Mouse (Mus musculus): Measurements from ENCODE around the gene Vgll4. TPM values are rescaled to one million over a fixed set of nuclear protein-coding genes. Genes with fewer than 3 reads are reported as not detected.

The Vgll4 gene
- polyA plus RNA-seq, 1 experiment from 2014 or later = 73.1 TPM

- Histone ChIP-seq H3K9me3 (ENCODE audit: control insufficient read depth, low read length) (no peaks in the 10 kb centered on the region), H3K9ac (ENCODE audit: low read length) (no peak overlapping the region), H3K36me3 (ENCODE audit: control insufficient read depth, insufficient read depth, low read length) (no peaks in the 10 kb centered on the region), H3K4me1 (replicated peaks; ENCODE audit: control insufficient read depth, insufficient read depth, low read length) (no peaks in the 10 kb centered on the region), H3K4me2 (ENCODE audit: low read depth, low read length, severe bottlenecking) (no peak overlapping the region), H3K27me3 (ENCODE audit: control insufficient read depth, insufficient read depth, low read length) (no peaks in the 10 kb centered on the region), H3K4me3 (ENCODE audit: low read depth, low read length) (no peak overlapping the region), H3K27ac (ENCODE audit: low read depth, low read length) (no peak overlapping the region)
- WGBS = 66% methylated on average over 3 of the region's 3 CpGs
- no peak for DNase-seq (ENCODE audit: low spot score)
- ATAC-seq (replicated peaks; ENCODE audit: low FRiP score) = no peak
These were observed 18.8 kb upstream of the Vgll4 start for GRCm38 (mm10) chr6:114988619-114988980.

GRCm38 (mm10) chr6:114987966-114988618, 18.3 kb upstream of the Vgll4 start:
- Histone ChIP-seq H3K4me2 (ENCODE audit: low read depth, low read length, severe bottlenecking) (no peak overlapping the region), H3K9ac (ENCODE audit: low read length) (no peak overlapping the region), H3K4me1 (replicated peaks; ENCODE audit: control insufficient read depth, insufficient read depth, low read length) (no peaks in the 10 kb centered on the region), H3K36me3 (ENCODE audit: control insufficient read depth, insufficient read depth, low read length) (no peaks in the 10 kb centered on the region), H3K4me3 (ENCODE audit: low read depth, low read length) (no peak overlapping the region), H3K27me3 (ENCODE audit: control insufficient read depth, insufficient read depth, low read length) (no peaks in the 10 kb centered on the region), H3K27ac (ENCODE audit: low read depth, low read length) (no peak overlapping the region), H3K9me3 (ENCODE audit: control insufficient read depth, low read length) (no peaks in the 10 kb centered on the region)
- DNase-seq (ENCODE audit: low spot score) (no peak), ATAC-seq (replicated peaks; ENCODE audit: low FRiP score) (no peak)
- 70% methylated on average over 7 of the region's 7 CpGs for WGBS

GRCm38 (mm10) chr6:114982671-114983070, 12.9 kb upstream of the Vgll4 start:
- Histone ChIP-seq H3K9ac (ENCODE audit: low read length) (no peak overlapping the region), H3K4me1 (replicated peaks; ENCODE audit: control insufficient read depth, insufficient read depth, low read length) (no peaks in the 10 kb centered on the region), H3K36me3 (ENCODE audit: control insufficient read depth, insufficient read depth, low read length) (no peaks in the 10 kb centered on the region), H3K4me2 (ENCODE audit: low read depth, low read length, severe bottlenecking) (no peak overlapping the region), H3K4me3 (ENCODE audit: low read depth, low read length) (no peak overlapping the region), H3K27ac (ENCODE audit: low read depth, low read length) (no peak overlapping the region), H3K9me3 (ENCODE audit: control insufficient read depth, low read length) (no peaks in the 10 kb centered on the region), H3K27me3 (ENCODE audit: control insufficient read depth, insufficient read depth, low read length) (no peaks in the 10 kb centered on the region)
- 79% methylated on average over 7 of the region's 7 CpGs for WGBS
- ATAC-seq (replicated peaks; ENCODE audit: low FRiP score) (no peak), DNase-seq (ENCODE audit: low spot score) (no peak)

GRCm38 (mm10) chr6:114979715-114980114, 9.9 kb upstream of the Vgll4 start:
- DNase-seq (ENCODE audit: low spot score) = no peak
- H3K27ac ChIP-seq (ENCODE audit: low read depth, low read length) = no peak overlapping the region
- H3K9me3 ChIP-seq (ENCODE audit: control insufficient read depth, low read length) = no peaks in the 10 kb centered on the region
- 95% methylated on average over 1 of the region's 1 CpGs for WGBS
- ATAC-seq (replicated peaks; ENCODE audit: low FRiP score) = no peak
- H3K9ac ChIP-seq (ENCODE audit: low read length) = no peak overlapping the region
- no peak overlapping the region for H3K4me2 ChIP-seq (ENCODE audit: low read depth, low read length, severe bottlenecking)
- no peaks in the 10 kb centered on the region for H3K27me3 ChIP-seq (ENCODE audit: control insufficient read depth, insufficient read depth, low read length)
- H3K4me1 ChIP-seq (replicated peaks; ENCODE audit: control insufficient read depth, insufficient read depth, low read length) = no peaks in the 10 kb centered on the region
- H3K36me3 ChIP-seq (ENCODE audit: control insufficient read depth, insufficient read depth, low read length) = no peaks in the 10 kb centered on the region
- no peak overlapping the region for H3K4me3 ChIP-seq (ENCODE audit: low read depth, low read length)

- no peak for DNase-seq (ENCODE audit: low spot score)
- ATAC-seq (replicated peaks; ENCODE audit: low FRiP score) = no peak
- Histone ChIP-seq H3K4me2 (ENCODE audit: low read depth, low read length, severe bottlenecking) (no peak overlapping the region), H3K9ac (ENCODE audit: low read length) (no peak overlapping the region), H3K36me3 (ENCODE audit: control insufficient read depth, insufficient read depth, low read length) (no peaks in the 10 kb centered on the region), H3K9me3 (ENCODE audit: control insufficient read depth, low read length) (no peaks in the 10 kb centered on the region), H3K4me3 (ENCODE audit: low read depth, low read length) (no peak overlapping the region), H3K27ac (ENCODE audit: low read depth, low read length) (no peak overlapping the region), H3K4me1 (replicated peaks; ENCODE audit: control insufficient read depth, insufficient read depth, low read length) (no peaks in the 10 kb centered on the region), H3K27me3 (ENCODE audit: control insufficient read depth, insufficient read depth, low read length) (no peaks in the 10 kb centered on the region)
- 86% methylated on average over 7 of the region's 7 CpGs for WGBS
These were observed 7.2 kb upstream of the Vgll4 start for GRCm38 (mm10) chr6:114976915-114977419.

GRCm38 (mm10) chr6:114974331-114974730, 4.5 kb upstream of the Vgll4 start:
- no peak overlapping the region for H3K27ac ChIP-seq (ENCODE audit: low read depth, low read length)
- H3K4me2 ChIP-seq (ENCODE audit: low read depth, low read length, severe bottlenecking) = no peak overlapping the region
- H3K9me3 ChIP-seq (ENCODE audit: control insufficient read depth, low read length) = no peaks in the 10 kb centered on the region
- DNase-seq (ENCODE audit: low spot score) (no peak), ATAC-seq (replicated peaks; ENCODE audit: low FRiP score) (no peak)
- H3K36me3 ChIP-seq (ENCODE audit: control insufficient read depth, insufficient read depth, low read length) = no peaks in the 10 kb centered on the region
- peaks cover 9% of the 10 kb centered on the region for H3K27me3 ChIP-seq (ENCODE audit: control insufficient read depth, insufficient read depth, low read length)
- 0 out of 2 replicates have a peak, but pooled peaks cover 3% of the 10 kb centered on the region for H3K4me1 ChIP-seq (replicated peaks; ENCODE audit: control insufficient read depth, insufficient read depth, low read length)
- no peak overlapping the region for H3K4me3 ChIP-seq (ENCODE audit: low read depth, low read length)
- 93% methylated on average over 1 of the region's 1 CpGs for WGBS
- H3K9ac ChIP-seq (ENCODE audit: low read length) = no peak overlapping the region

- no peak for DNase-seq (ENCODE audit: low spot score)
- H3K36me3 ChIP-seq (ENCODE audit: control insufficient read depth, insufficient read depth, low read length) = no peaks in the 10 kb centered on the region
- ATAC-seq (replicated peaks; ENCODE audit: low FRiP score) = no peak
- no peak overlapping the region for H3K4me3 ChIP-seq (ENCODE audit: low read depth, low read length)
- peaks cover 17% of the 10 kb centered on the region for H3K27me3 ChIP-seq (ENCODE audit: control insufficient read depth, insufficient read depth, low read length)
- no peak overlapping the region for H3K9ac ChIP-seq (ENCODE audit: low read length)
- H3K4me1 ChIP-seq (replicated peaks; ENCODE audit: control insufficient read depth, insufficient read depth, low read length) = 0 out of 2 replicates have a peak, but pooled peaks cover 5% of the 10 kb centered on the region
- H3K4me2 ChIP-seq (ENCODE audit: low read depth, low read length, severe bottlenecking) = no peak overlapping the region
- H3K27ac ChIP-seq (ENCODE audit: low read depth, low read length) = no peak overlapping the region
- WGBS = 86% methylated on average over 1 of the region's 1 CpGs
- no peaks in the 10 kb centered on the region for H3K9me3 ChIP-seq (ENCODE audit: control insufficient read depth, low read length)
These were observed 3.2 kb upstream of the Vgll4 start for GRCm38 (mm10) chr6:114972988-114973387.

GRCm38 (mm10) chr6:114970895-114971294, 1.1 kb upstream of the Vgll4 start:
- no peak for DNase-seq (ENCODE audit: low spot score)
- no peak for ATAC-seq (replicated peaks; ENCODE audit: low FRiP score)
- Histone ChIP-seq H3K4me3 (ENCODE audit: low read depth, low read length) (no peak overlapping the region), H3K36me3 (ENCODE audit: control insufficient read depth, insufficient read depth, low read length) (no peaks in the 10 kb centered on the region), H3K27ac (ENCODE audit: low read depth, low read length) (no peak overlapping the region), H3K4me2 (ENCODE audit: low read depth, low read length, severe bottlenecking) (no peak overlapping the region), H3K4me1 (replicated peaks; ENCODE audit: control insufficient read depth, insufficient read depth, low read length) (0 out of 2 replicates have a peak, but pooled peaks cover 5% of the 10 kb centered on the region), H3K9me3 (ENCODE audit: control insufficient read depth, low read length) (no peaks in the 10 kb centered on the region), H3K9ac (ENCODE audit: low read length) (no peak overlapping the region), H3K27me3 (ENCODE audit: control insufficient read depth, insufficient read depth, low read length) (peaks cover 27% of the 10 kb centered on the region)
- WGBS = 72% methylated on average over 5 of the region's 5 CpGs

- ATAC-seq (replicated peaks; ENCODE audit: low FRiP score) (no peak), DNase-seq (ENCODE audit: low spot score) (peak; percentile 53)
- H3K4me1 ChIP-seq (replicated peaks; ENCODE audit: control insufficient read depth, insufficient read depth, low read length) = 0 out of 2 replicates have a peak, but pooled peaks cover 5% of the 10 kb centered on the region
- H3K27ac ChIP-seq (ENCODE audit: low read depth, low read length) = no peak overlapping the region
- no peaks in the 10 kb centered on the region for H3K36me3 ChIP-seq (ENCODE audit: control insufficient read depth, insufficient read depth, low read length)
- 22% methylated on average over 6 of the region's 6 CpGs for WGBS
- no peak overlapping the region for H3K9ac ChIP-seq (ENCODE audit: low read length)
- no peak overlapping the region for H3K4me3 ChIP-seq (ENCODE audit: low read depth, low read length)
- H3K4me2 ChIP-seq (ENCODE audit: low read depth, low read length, severe bottlenecking) = no peak overlapping the region
- H3K27me3 ChIP-seq (ENCODE audit: control insufficient read depth, insufficient read depth, low read length) = peaks cover 27% of the 10 kb centered on the region
- H3K9me3 ChIP-seq (ENCODE audit: control insufficient read depth, low read length) = no peaks in the 10 kb centered on the region
These were observed 592 bp upstream of the Vgll4 start for GRCm38 (mm10) chr6:114970386-114970785.
